Mouse (Mus musculus): ENCODE measurements at regions not wholly inside any gene's neighbourhood (a gene's known extent, or its start where the extent isn't known, plus 50 kb on each side); places are given as distances from the start of the nearest gene placed in this dataset.

- no peak for DNase-seq (ENCODE audit: low spot score in 2 of 2)
Measured at GRCm38 (mm10) chr13:118603474-118603873, 66.1 kb upstream of the Fgf10 start.

GRCm38 (mm10) chr13:118596856-118597255 lies 72.7 kb upstream of the Fgf10 start:
- DNase-seq (ENCODE audit: low spot score in 2 of 2), result peak in 1 of 2 experiments; percentile 18

GRCm38 (mm10) chr13:118596218-118596795 lies 73.3 kb upstream of the Fgf10 start:
- DNase-seq (ENCODE audit: low spot score in 2 of 2), result no peak

- no peak for DNase-seq (ENCODE audit: low spot score in 2 of 2)
Measured at GRCm38 (mm10) chr13:118592074-118592473, 77.5 kb upstream of the Fgf10 start.

- DNase-seq (ENCODE audit: low spot score in 2 of 2), result no peak
Measured at GRCm38 (mm10) chr13:118572555-118572954, 97.0 kb upstream of the Fgf10 start.

GRCm38 (mm10) chr13:118565219-118565833 lies 104.3 kb upstream of the Fgf10 start:
- no peak for DNase-seq (ENCODE audit: low spot score in 2 of 2)

GRCm38 (mm10) chr13:118558966-118559365 lies 110.6 kb upstream of the Fgf10 start:
- no peak for DNase-seq (ENCODE audit: low spot score in 2 of 2)

GRCm38 (mm10) chr13:118552029-118552428 lies 117.6 kb upstream of the Fgf10 start:
- DNase-seq (ENCODE audit: low spot score in 2 of 2), result no peak

- peak in 1 of 2 experiments; percentile 4 for DNase-seq (ENCODE audit: low spot score in 2 of 2)
Measured at GRCm38 (mm10) chr13:118538742-118539141, 130.8 kb upstream of the Fgf10 start.

- no peak for DNase-seq (ENCODE audit: low spot score in 2 of 2)
Measured at GRCm38 (mm10) chr13:118513961-118514360, 126.9 kb upstream of the Mrps30 start.

- DNase-seq (ENCODE audit: low spot score in 2 of 2), result no peak
Measured at GRCm38 (mm10) chr13:118506136-118506535, 119.1 kb upstream of the Mrps30 start.

- peak in 1 of 2 experiments; percentile 31 for DNase-seq (ENCODE audit: low spot score in 2 of 2)
Measured at GRCm38 (mm10) chr13:118490610-118491009, 103.6 kb upstream of the Mrps30 start.

GRCm38 (mm10) chr13:118483031-118483430 lies 96.0 kb upstream of the Mrps30 start:
- no peak for DNase-seq (ENCODE audit: low spot score in 2 of 2)

- DNase-seq (ENCODE audit: low spot score in 2 of 2), result no peak
Measured at GRCm38 (mm10) chr13:118480237-118480636, 93.2 kb upstream of the Mrps30 start.

- no peak for DNase-seq (ENCODE audit: low spot score in 2 of 2)
Measured at GRCm38 (mm10) chr13:118478487-118478886, 91.4 kb upstream of the Mrps30 start.

- no peak for DNase-seq (ENCODE audit: low spot score in 2 of 2)
Measured at GRCm38 (mm10) chr13:118472578-118472977, 85.5 kb upstream of the Mrps30 start.

- DNase-seq (ENCODE audit: low spot score in 2 of 2), result no peak
Measured at GRCm38 (mm10) chr13:118459672-118460384, 72.8 kb upstream of the Mrps30 start.

GRCm38 (mm10) chr13:118448977-118449705 lies 62.1 kb upstream of the Mrps30 start:
- DNase-seq (ENCODE audit: low spot score in 2 of 2), result no peak

GRCm38 (mm10) chr13:118441322-118442064 lies 54.4 kb upstream of the Mrps30 start:
- DNase-seq (ENCODE audit: low spot score in 2 of 2), result no peak

All from layer of hippocampus, adult 18-20 months (tissue).